Mouse (Mus musculus): ENCODE measurements around the gene St6galnac3.

Gene St6galnac3

GRCm38 (mm10) chr3:153161676-153162075, 563.3 kb downstream of the St6galnac3 start:
- no peak for DNase-seq (ENCODE audit: low spot score in 2 of 2)

GRCm38 (mm10) chr3:153160683-153161082, 564.3 kb downstream of the St6galnac3 start:
- no peak for DNase-seq (ENCODE audit: low spot score in 2 of 2)

- no peak for DNase-seq (ENCODE audit: low spot score in 2 of 2)
Measured at GRCm38 (mm10) chr3:153148887-153149286, 576.1 kb downstream of the St6galnac3 start.

All from frontal cortex, postnatal 14 days (tissue).